Mouse (Mus musculus): Measurements from ENCODE around the gene Rarres2.
"Not testable (repeated sequence)": the region's sequence is repeated elsewhere in the genome, so short reads cannot be mapped to it uniquely, and the experiment has no call there.

The Rarres2 gene

DNA sequence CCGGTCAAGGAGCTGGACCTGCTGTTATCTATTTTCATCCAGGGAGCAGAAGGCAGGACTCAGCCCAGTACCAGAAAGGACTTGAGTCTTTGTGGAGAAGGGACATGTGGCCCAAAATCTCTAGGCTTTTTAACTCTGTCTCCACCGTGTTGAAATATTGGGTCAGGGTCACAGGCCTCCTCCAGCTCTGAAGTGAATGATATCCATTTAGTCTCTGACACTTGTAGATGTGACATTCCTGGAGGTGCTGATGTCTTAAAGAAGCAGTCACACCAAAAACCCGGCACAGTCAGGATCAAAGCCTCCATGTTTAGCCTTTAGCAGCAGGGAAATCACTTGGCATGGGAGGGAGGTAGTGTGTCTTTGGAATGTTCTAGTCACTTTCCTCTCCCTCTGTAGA is 31.9 kb downstream of the Rarres2 start:
- no peak for DNase-seq (ENCODE audit: low read depth, low spot score)

- DNase-seq (ENCODE audit: low read depth, low spot score) = no peak
Observed at GRCm38 (mm10) chr6:48539860-48540259, 32.7 kb downstream of the Rarres2 start.

GRCm38 (mm10) chr6:48538841-48539737 is 33.5 kb downstream of the Rarres2 start:
- peak; percentile 76 for DNase-seq (ENCODE audit: low read depth, low spot score)

- no peak for DNase-seq (ENCODE audit: low read depth, low spot score)
Observed at GRCm38 (mm10) chr6:48537105-48537954, 35.3 kb downstream of the Rarres2 start, which contains the start of gene Atp6v0e2. Gene Atp6v0e2 (plus strand): TSS chr6:48537615.

DNA sequence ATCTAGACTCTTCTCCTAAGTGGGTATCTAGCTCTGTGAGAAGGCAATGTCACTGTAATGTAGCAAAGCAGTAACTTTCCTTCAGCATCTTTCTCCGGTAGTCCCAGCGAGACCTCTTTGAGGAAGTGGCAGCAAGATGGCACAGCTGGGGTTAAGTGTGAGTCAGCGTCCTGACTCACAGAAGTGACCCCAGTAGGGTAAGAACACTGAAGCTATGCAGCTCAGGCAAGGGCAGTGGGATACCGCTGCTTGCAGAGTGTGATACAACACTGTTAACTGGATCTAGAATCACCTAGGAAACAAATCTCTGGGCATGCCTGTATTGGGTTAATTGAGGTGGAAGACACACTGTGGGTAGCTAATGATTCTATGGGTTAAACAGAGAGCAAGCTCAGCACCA is 36.5 kb downstream of the Rarres2 start:
- no peak for DNase-seq (ENCODE audit: low read depth, low spot score)

DNA sequence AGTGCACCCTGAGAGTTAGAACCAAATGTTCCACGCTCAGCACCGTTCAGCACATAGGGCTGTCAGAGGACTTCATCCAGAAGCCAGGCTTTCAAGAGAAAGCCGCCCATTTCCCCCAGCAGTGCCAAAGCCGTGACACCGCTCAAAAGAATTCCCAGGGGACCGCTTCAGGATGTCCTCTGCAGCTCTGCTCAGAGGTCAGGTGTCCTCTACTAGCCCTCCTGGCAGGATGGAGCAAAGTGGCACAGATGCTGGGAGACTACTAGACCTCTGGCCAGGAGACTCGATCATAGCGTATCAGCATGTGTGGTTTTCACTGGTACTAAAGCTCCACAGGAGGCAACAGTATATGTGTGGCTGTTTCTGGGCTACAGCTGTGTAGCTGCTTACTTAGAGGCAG is 37.7 kb downstream of the Rarres2 start:
- DNase-seq (ENCODE audit: low read depth, low spot score) = no peak

- DNase-seq (ENCODE audit: low read depth, low spot score) = no peak
Observed at GRCm38 (mm10) chr6:48533475-48533874, 39.1 kb downstream of the Rarres2 start.

- DNase-seq (ENCODE audit: low read depth, low spot score) = no peak
Observed at GRCm38 (mm10) chr6:48530862-48531261, 41.7 kb downstream of the Rarres2 start.

GRCm38 (mm10) chr6:48529871-48530440 is 42.6 kb downstream of the Rarres2 start:
- no peak for DNase-seq (ENCODE audit: low read depth, low spot score)

GRCm38 (mm10) chr6:48529261-48529660 is 43.3 kb downstream of the Rarres2 start:
- peak; percentile 17 for DNase-seq (ENCODE audit: low read depth, low spot score)

- DNase-seq (ENCODE audit: low read depth, low spot score) = no peak
Observed at GRCm38 (mm10) chr6:48527901-48528300, 44.7 kb downstream of the Rarres2 start.

GRCm38 (mm10) chr6:48524882-48525281 is 47.7 kb downstream of the Rarres2 start:
- not testable (repeated sequence) for DNase-seq (ENCODE audit: low read depth, low spot score)

Measured in CD4-positive helper T cell, adult 2 months (primary cell).